Mouse (Mus musculus) forebrain, embryonic 16.5 days (tissue): ENCODE data around the gene Napb. TPM values are rescaled to one million over a fixed set of nuclear protein-coding genes. Genes with fewer than 3 reads are reported as not detected.

Source experiments
- ATAC-seq: fragments of 200-750 bp; cut with Nextera tagmentation; 2 replicates; pipeline ENCODE4 v1.8.0; 2017; ENCODE audit warnings: mild to moderate bottlenecking, moderate library complexity
- H3K27ac ChIP-seq: fragments of 300-500 bp; sonication (generic); 2 replicates; pipeline ENCODE4 v1.5.1; 2014; ENCODE audit warnings: low read length, control low read depth
- H3K27me3 ChIP-seq: fragments of 300-500 bp; sonication (generic); replicated peaks from 2 replicates; pipeline ENCODE4 v1.6.1; 2014; ENCODE audit warnings: low read length; ENCODE audit not compliant: control insufficient read depth, insufficient read depth
- H3K36me3 ChIP-seq: fragments of 300-500 bp; sonication (generic); 2 replicates; pipeline ENCODE4 v1.6.1; 2014; ENCODE audit not compliant: control insufficient read depth, insufficient read depth
- H3K4me1 ChIP-seq: fragments of 300-500 bp; sonication (generic); replicated peaks from 2 replicates; pipeline ENCODE4 v1.6.1; 2014; ENCODE audit warnings: low read length; ENCODE audit not compliant: control insufficient read depth, insufficient read depth
- H3K4me2 ChIP-seq: fragments of 300-500 bp; sonication (generic); 2 replicates; pipeline ENCODE4 v1.6.1; 2014; ENCODE audit warnings: mild to moderate bottlenecking, low read length, control low read depth
- H3K4me3 ChIP-seq: fragments of 300-500 bp; sonication (generic); replicated peaks from 2 replicates; pipeline ENCODE4 v1.5.1; 2014; ENCODE audit warnings: mild to moderate bottlenecking, low read length, control low read depth
- H3K9ac ChIP-seq: fragments of 300-500 bp; sonication (generic); replicated peaks from 2 replicates; pipeline ENCODE4 v1.6.1; 2014; ENCODE audit warnings: low read depth, low read length, control low read depth
- H3K9me3 ChIP-seq: fragments of 300-500 bp; sonication (generic); 2 replicates; pipeline ENCODE4 v1.6.1; 2016; ENCODE audit warnings: low read length; ENCODE audit not compliant: control insufficient read depth
- whole genome bisulfite sequencing: fragments of 180-500 bp; shearing (Covaris S2); extraction: QIAGEN DNeasy Blood & Tissue Kit; methylation state at CpG from one replicate; pipeline ENCODE4 v1.1.7; 2014; 5-methylcytosine and 5-hydroxymethylcytosine counted together
- polyA plus RNA-seq: library from polyadenylated mRNA; unstranded; fragments of >200 nt; fragmentation: Nextera tagmentation; extraction: Ambion mirVana; gene quantifications from 2 replicates; pipeline ENCODE4 v1.2.1, GENCODE M21; 2015

Gene Napb
- polyA plus RNA-seq, 1 experiment from 2014 or later, result 52.6 TPM

DNA sequence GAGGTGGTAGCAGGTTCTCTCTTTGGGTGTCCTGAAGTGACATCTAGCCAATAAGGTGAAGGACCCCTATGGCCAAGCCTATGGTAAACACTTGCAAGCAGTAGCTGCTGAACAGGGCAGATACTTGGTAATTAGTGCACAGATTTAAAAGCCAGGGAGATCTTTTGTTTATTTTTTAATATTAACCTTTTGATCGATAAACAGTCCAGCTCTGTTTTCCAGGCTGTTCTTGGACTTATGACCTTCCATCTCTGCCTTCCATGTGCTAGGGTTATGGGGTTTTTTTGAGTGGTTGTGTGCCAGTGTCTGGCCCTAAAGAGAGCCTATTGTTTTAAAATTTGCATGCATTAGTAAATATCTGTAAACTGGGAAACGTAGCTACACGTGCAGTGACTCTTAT is 42.0 kb downstream of the Napb start:
- H3K4me2 ChIP-seq, result no peak overlapping the region
- H3K27ac ChIP-seq, result no peak overlapping the region
- H3K9me3 ChIP-seq, result no peaks in the 10 kb centered on the region
- H3K4me1 ChIP-seq, result no peaks in the 10 kb centered on the region
- ATAC-seq, result no peak
- no peaks in the 10 kb centered on the region for H3K27me3 ChIP-seq
- H3K36me3 ChIP-seq, result peaks cover 18% of the 10 kb centered on the region
- no peak overlapping the region for H3K4me3 ChIP-seq
- H3K9ac ChIP-seq, result no peak overlapping the region
- 91% methylated on average over 3 of the region's 3 CpGs for WGBS

- Histone ChIP-seq H3K27me3 (no peaks in the 10 kb centered on the region), H3K4me3 (no peak overlapping the region), H3K36me3 (peaks cover 23% of the 10 kb centered on the region), H3K27ac (no peak overlapping the region), H3K9ac (no peak overlapping the region), H3K9me3 (no peaks in the 10 kb centered on the region), H3K4me2 (no peak overlapping the region), H3K4me1 (no peaks in the 10 kb centered on the region)
- no peak for ATAC-seq
- 96% methylated on average over 6 of the region's 6 CpGs for WGBS
Observed at GRCm38 (mm10) chr2:148689444-148690140, 42.7 kb downstream of the Napb start.

GRCm38 (mm10) chr2:148687971-148688370 is 44.3 kb downstream of the Napb start:
- no peak for ATAC-seq
- WGBS, result 97% methylated on average over 5 of the region's 5 CpGs
- Histone ChIP-seq H3K27ac (no peak overlapping the region), H3K9me3 (no peaks in the 10 kb centered on the region), H3K4me1 (no peaks in the 10 kb centered on the region), H3K27me3 (no peaks in the 10 kb centered on the region), H3K4me3 (no peak overlapping the region), H3K36me3 (peaks cover 31% of the 10 kb centered on the region), H3K9ac (no peak overlapping the region), H3K4me2 (no peak overlapping the region)

DNA sequence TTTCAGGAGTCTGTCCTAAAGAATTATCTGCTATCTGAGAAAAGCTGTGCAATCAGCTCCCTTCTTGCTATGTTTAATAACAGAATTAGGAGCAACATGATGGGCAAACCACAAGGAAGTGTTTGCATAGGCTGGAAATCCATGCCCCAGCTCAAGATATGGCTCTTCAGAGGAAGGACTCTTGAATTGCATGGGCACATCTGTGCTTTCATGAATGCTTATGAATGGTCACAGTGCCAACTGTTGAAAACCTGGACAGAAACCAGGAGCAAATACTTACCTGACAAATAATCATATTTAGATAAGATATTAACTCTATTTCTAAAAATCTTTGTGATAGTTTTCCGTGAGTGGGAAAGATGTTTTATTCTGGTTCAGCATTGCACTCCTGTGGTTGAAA is 45.4 kb downstream of the Napb start:
- H3K27ac ChIP-seq, result no peak overlapping the region
- no peaks in the 10 kb centered on the region for H3K9me3 ChIP-seq
- peaks cover 31% of the 10 kb centered on the region for H3K36me3 ChIP-seq
- H3K4me2 ChIP-seq, result no peak overlapping the region
- no peak overlapping the region for H3K9ac ChIP-seq
- H3K4me1 ChIP-seq, result peaks cover 6% of the 10 kb centered on the region
- no peak for ATAC-seq
- no peaks in the 10 kb centered on the region for H3K27me3 ChIP-seq
- WGBS, result 95% methylated on average over 1 of the region's 1 CpGs
- no peak overlapping the region for H3K4me3 ChIP-seq

DNA sequence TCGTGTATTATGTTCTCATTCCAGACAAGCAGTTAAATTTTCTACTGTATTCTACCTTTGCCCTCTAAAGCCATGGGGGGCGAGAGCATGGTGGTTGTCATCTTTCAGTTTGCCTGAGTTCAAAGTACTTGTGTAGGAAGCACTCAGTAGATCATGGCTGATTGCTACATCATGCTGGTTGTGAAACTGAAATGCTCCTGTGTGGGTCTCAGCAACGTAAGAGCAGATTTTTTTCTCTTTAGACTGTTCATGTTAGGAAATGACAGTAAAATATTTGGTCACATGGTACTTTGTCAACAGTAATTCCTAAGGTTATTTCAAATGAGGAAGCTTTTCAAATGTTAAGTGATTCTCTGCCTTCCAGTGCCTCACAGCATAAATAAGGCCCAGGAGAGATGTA is 46.6 kb downstream of the Napb start:
- Histone ChIP-seq H3K36me3 (peaks cover 29% of the 10 kb centered on the region), H3K9me3 (no peaks in the 10 kb centered on the region), H3K4me2 (no peak overlapping the region), H3K4me3 (no peak overlapping the region), H3K4me1 (peaks cover 11% of the 10 kb centered on the region), H3K9ac (no peak overlapping the region), H3K27me3 (no peaks in the 10 kb centered on the region), H3K27ac (no peak overlapping the region)
- 97% methylated on average over 3 of the region's 3 CpGs for WGBS
- no peak for ATAC-seq

DNA sequence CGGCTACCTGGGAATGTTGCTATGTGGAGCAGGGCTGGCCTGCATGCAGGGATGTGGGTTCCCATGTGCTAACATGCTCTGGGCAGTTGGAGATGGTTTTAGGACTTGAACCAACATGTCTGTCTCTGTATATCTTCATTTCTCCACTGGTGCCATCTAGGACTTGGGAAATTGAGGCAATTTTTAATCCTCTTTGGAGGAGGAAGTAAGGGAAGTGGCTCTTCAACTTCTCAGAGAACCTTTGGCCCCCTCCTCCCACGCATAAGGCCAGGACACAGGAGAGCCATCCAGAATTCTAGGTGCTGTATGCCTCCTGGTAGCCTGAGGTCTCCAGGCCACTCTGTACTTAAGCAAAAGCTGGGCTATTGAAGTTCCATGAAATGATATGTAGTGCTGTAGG is 47.3 kb downstream of the Napb start:
- H3K4me2 ChIP-seq, result no peak overlapping the region
- H3K4me3 ChIP-seq, result no peak overlapping the region
- H3K4me1 ChIP-seq, result peaks cover 17% of the 10 kb centered on the region
- peaks cover 27% of the 10 kb centered on the region for H3K36me3 ChIP-seq
- WGBS, result 96% methylated on average over 2 of the region's 2 CpGs
- no peak overlapping the region for H3K9ac ChIP-seq
- no peaks in the 10 kb centered on the region for H3K27me3 ChIP-seq
- no peak overlapping the region for H3K27ac ChIP-seq
- no peaks in the 10 kb centered on the region for H3K9me3 ChIP-seq
- ATAC-seq, result no peak

DNA sequence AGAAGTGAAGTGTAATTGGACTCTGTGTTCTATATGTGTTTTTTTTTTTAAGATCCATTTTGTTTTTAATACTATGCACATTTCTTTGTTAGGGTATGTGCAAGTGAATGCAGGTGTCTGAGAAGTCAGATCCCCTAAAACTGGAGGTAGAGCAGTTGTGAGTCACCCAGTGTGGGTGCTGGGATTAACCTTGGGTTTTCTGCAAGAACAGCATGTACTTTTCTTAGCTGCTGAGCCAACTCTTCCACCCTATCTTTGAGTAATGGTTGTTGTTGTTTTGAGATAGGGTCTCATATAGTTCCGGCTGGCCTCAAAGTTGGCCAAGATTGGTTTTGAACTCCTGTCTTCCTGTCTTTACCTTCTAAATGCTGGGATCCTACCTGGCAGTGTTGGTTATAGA is 49.2 kb downstream of the Napb start:
- Histone ChIP-seq H3K27ac (no peak overlapping the region), H3K4me2 (no peak overlapping the region), H3K4me3 (no peak overlapping the region), H3K9me3 (no peaks in the 10 kb centered on the region), H3K36me3 (peaks cover 20% of the 10 kb centered on the region), H3K27me3 (no peaks in the 10 kb centered on the region), H3K9ac (no peak overlapping the region), H3K4me1 (peaks cover 34% of the 10 kb centered on the region)
- 100% methylated on average over 1 of the region's 1 CpGs for WGBS
- no peak for ATAC-seq

GRCm38 (mm10) chr2:148681461-148681891 is 50.8 kb downstream of the Napb start:
- Histone ChIP-seq H3K4me2 (peak overlapping the region; percentile 96), H3K27ac (peak overlapping the region; percentile 91), H3K9me3 (no peaks in the 10 kb centered on the region), H3K4me1 (peaks cover 39% of the 10 kb centered on the region), H3K9ac (peak overlapping the region; percentile 83), H3K36me3 (peaks cover 19% of the 10 kb centered on the region), H3K27me3 (no peaks in the 10 kb centered on the region), H3K4me3 (peak overlapping the region; percentile 90)
- peak; percentile 39 for ATAC-seq
- WGBS, result 7% methylated on average over 17 of the region's 17 CpGs

GRCm38 (mm10) chr2:148680775-148681291 is 51.4 kb downstream of the Napb start, which contains the start of gene Gzf1:
Gene Gzf1, plus strand, starts transcription at chr2:148681023.
- H3K27me3 ChIP-seq, result no peaks in the 10 kb centered on the region
- under 1% methylated on average over 39 of the region's 39 CpGs for WGBS
- H3K27ac ChIP-seq, result peak within 1 kb of the TSS; percentile 91
- peak within 1 kb of the TSS; percentile 90 for H3K4me3 ChIP-seq
- H3K36me3 ChIP-seq, result peaks cover 21% of the 10 kb centered on the region
- H3K9ac ChIP-seq, result peak within 1 kb of the TSS; percentile 83
- peak; percentile 91 for ATAC-seq
- H3K4me1 ChIP-seq, result peaks cover 39% of the 10 kb centered on the region
- H3K4me2 ChIP-seq, result peak within 1 kb of the TSS; percentile 96
- no peaks in the 10 kb centered on the region for H3K9me3 ChIP-seq
